10 mouse cellular contexts compared by ENCODE assay signal in genomic region chr19:46869049-46869448, GRCm38 (mm10).
DNase-seq lines count a peak whose midpoint lies in the region; ATAC-seq lines count a peak whose summit lies in the region.
"Had no signal": no experiment of that assay in that cellular context is flagged by ENCODE, and none has a peak within 500 bp of the region (broad histone marks: within the 10 kb centered on the region; RNA-seq: fewer than 3 reads in every experiment).

No protein-coding gene starts in this region.

- H3K4me1 ChIP-seq in kidney, embryonic 16.5 days (ENCODE audit: insufficient read depth, low read length), result peaks cover 9% of the 10 kb centered on the region
- H3K4me1 ChIP-seq in neural tube, embryonic 15.5 days, result no peaks in the 10 kb centered on the region

- H3K4me2 ChIP-seq in kidney, embryonic 16.5 days (replicated peaks; ENCODE audit: low read depth, low read length), result no peak overlapping the region
- H3K4me2 ChIP-seq in neural tube, embryonic 15.5 days, result peak overlapping the region; percentile 31; the same call in 1 of the 2 replicates
- H3K4me2 ChIP-seq: limb, embryonic 12.5 days had no signal

- H3K9ac ChIP-seq in kidney, embryonic 16.5 days (replicated peaks; ENCODE audit: low read length), result no peak overlapping the region
- no peak overlapping the region for H3K9ac ChIP-seq in neural tube, embryonic 15.5 days (replicated peaks)
- H3K9ac ChIP-seq: limb, embryonic 12.5 days had no signal

- H3K27ac ChIP-seq in kidney, embryonic 16.5 days (ENCODE audit: low read length), result no peak overlapping the region
- H3K27ac ChIP-seq in neural tube, embryonic 15.5 days (replicated peaks), result no peak overlapping the region
- H3K27ac ChIP-seq: forebrain, embryonic 10.5 days; limb, embryonic 12.5 days had no signal

- peak; percentile 5; the same call in 1 of the 2 replicates for ATAC-seq in kidney, embryonic 16.5 days (ENCODE audit: low FRiP score, low TSS enrichment)
- ATAC-seq in CD4-positive, CD25-positive, alpha-beta regulatory T cell, adult 4 months, result peak; percentile 57
- ATAC-seq in inflammation-experienced regulatory T-cells, adult 6 months, result peak; percentile 68
- no peak for ATAC-seq in neural tube, embryonic 15.5 days (ENCODE audit: low FRiP score)

- H3K36me3 ChIP-seq in kidney, embryonic 16.5 days (ENCODE audit: insufficient read depth, low read length), result no peaks in the 10 kb centered on the region
- 0 out of 2 replicates have a peak, but pooled peaks cover 2% of the 10 kb centered on the region for H3K36me3 ChIP-seq in neural tube, embryonic 15.5 days
- H3K36me3 ChIP-seq: forebrain, embryonic 10.5 days; limb, embryonic 12.5 days had no signal

- no peak for DNase-seq in kidney, postnatal 25 days
- no peak for DNase-seq in yolk sac, embryonic 10.5 days (ENCODE audit: low spot score)
- no peak for DNase-seq in spleen, adult 12 weeks (ENCODE audit: low spot score)
- DNase-seq in urinary bladder, postnatal 36 days (ENCODE audit: low spot score in 2 of 2), result no peak

- no peaks in the 10 kb centered on the region for H3K27me3 ChIP-seq in kidney, embryonic 16.5 days (ENCODE audit: insufficient read depth, low read length)
- no peaks in the 10 kb centered on the region for H3K27me3 ChIP-seq in neural tube, embryonic 15.5 days (replicated peaks)
- H3K27me3 ChIP-seq: limb, embryonic 12.5 days had no signal

- no peak overlapping the region for H3K4me3 ChIP-seq in kidney, embryonic 16.5 days (ENCODE audit: low read length)
- H3K4me3 ChIP-seq in neural tube, embryonic 15.5 days (replicated peaks), result no peak overlapping the region
- H3K4me3 ChIP-seq: forebrain, embryonic 10.5 days; limb, embryonic 12.5 days had no signal

- 58% methylated on average over 11 of the region's 11 CpGs for WGBS in kidney, embryonic 16.5 days
- WGBS in neural tube, embryonic 15.5 days, result 59% methylated on average over 11 of the region's 11 CpGs

- H3K9me3 ChIP-seq in kidney, embryonic 16.5 days (ENCODE audit: low read length), result no peaks in the 10 kb centered on the region
- H3K9me3 ChIP-seq in neural tube, embryonic 15.5 days (replicated peaks), result no peaks in the 10 kb centered on the region
- H3K9me3 ChIP-seq: forebrain, embryonic 10.5 days; limb, embryonic 12.5 days had no signal
